ENCODE assay signal across 8 mouse cellular contexts in genomic region chr1:180568248-180568647, GRCm38 (mm10). TPM values are rescaled to one million over a fixed set of nuclear protein-coding genes. Genes with fewer than 3 reads are reported as not detected.
A peak's percentile ranks its signal among the peaks of the same experiment; 100 is the strongest.
DNase-seq lines count a peak whose midpoint lies in the region; ATAC-seq and TF ChIP-seq lines count a peak whose summit lies in the region.

No protein-coding gene starts in this region.

- H3K4me1 ChIP-seq in lung, embryonic 16.5 days (replicated peaks; ENCODE audit: control insufficient read depth, insufficient read depth, low read length): peaks cover 23% of the 10 kb centered on the region
- H3K4me1 ChIP-seq in liver, embryonic 11.5 days (replicated peaks; ENCODE audit: control insufficient read depth, insufficient read depth, low read length): peaks cover 25% of the 10 kb centered on the region
- H3K4me1 ChIP-seq in stomach, postnatal 0 days (replicated peaks; ENCODE audit: control insufficient read depth, insufficient read depth): 0 out of 2 replicates have a peak, but pooled peaks cover 3% of the 10 kb centered on the region

- peak; percentile 37 for DNase-seq in cerebellum, adult 11-12 months
- DNase-seq in cerebellum, adult 9-10 months: no peak
- DNase-seq in lung, postnatal 10 days: no peak
- DNase-seq in liver, embryonic 11.5 days (ENCODE audit: low spot score): no peak
- DNase-seq in stomach, postnatal 0 days (ENCODE audit: low spot score): no peak
- DNase-seq in T-cell, adult 2 months (ENCODE audit: low spot score): no peak
- DNase-seq in gastrocnemius, adult 8-10 months (ENCODE audit: low spot score in 2 of 2): no peak

- peak; percentile 15 for ATAC-seq in lung, embryonic 16.5 days (ENCODE audit: low read depth)
- ATAC-seq in liver, embryonic 11.5 days (replicated peaks; ENCODE audit: low FRiP score): no peak; the same call in 1 of the 2 replicates
- peak; percentile 10; the same call in 1 of the 2 replicates for ATAC-seq in stomach, postnatal 0 days (ENCODE audit: low FRiP score, low TSS enrichment)

- H3K9me3 ChIP-seq in lung, embryonic 16.5 days (ENCODE audit: control insufficient read depth, low read length): no peaks in the 10 kb centered on the region
- H3K9me3 ChIP-seq in liver, embryonic 11.5 days (ENCODE audit: control insufficient read depth, low read length): no peaks in the 10 kb centered on the region
- no peaks in the 10 kb centered on the region for H3K9me3 ChIP-seq in stomach, postnatal 0 days (ENCODE audit: control insufficient read depth, low read length)

- no peaks in the 10 kb centered on the region for H3K27me3 ChIP-seq in lung, embryonic 16.5 days (ENCODE audit: control insufficient read depth, insufficient read depth, low read depth, low read length)
- H3K27me3 ChIP-seq in liver, embryonic 11.5 days (replicated peaks; ENCODE audit: control insufficient read depth, insufficient read depth, low read length): no peaks in the 10 kb centered on the region
- no peaks in the 10 kb centered on the region for H3K27me3 ChIP-seq in stomach, postnatal 0 days (ENCODE audit: control insufficient read depth, insufficient read depth, low read length)

- no peak for TF ChIP-seq EP300 in stomach, postnatal 0 days (optimal IDR thresholded peaks at IDR 0.05)

- H3K27ac ChIP-seq in lung, embryonic 16.5 days (ENCODE audit: low read length): peak overlapping the region; percentile 92; the same call in 1 of the 2 replicates
- H3K27ac ChIP-seq in liver, embryonic 11.5 days (ENCODE audit: low read depth, low read length): 0 out of 2 replicates have a peak overlapping the region, but pooled peaks have one; percentile 36
- H3K27ac ChIP-seq in stomach, postnatal 0 days (replicated peaks): peak overlapping the region; percentile 53; the same call in 1 of the 2 replicates

- no peak for TF ChIP-seq CTCF in stomach, postnatal 0 days (IDR thresholded peaks at IDR 0.05; ENCODE audit: low read depth)

- peak overlapping the region; percentile 88 for H3K4me2 ChIP-seq in lung, embryonic 16.5 days (ENCODE audit: low read depth, low read length)
- H3K4me2 ChIP-seq in liver, embryonic 11.5 days: peak overlapping the region; percentile 92
- H3K4me2 ChIP-seq in stomach, postnatal 0 days (replicated peaks; ENCODE audit: low read depth): peak overlapping the region; percentile 78

- peak overlapping the region; percentile 16 for H3K9ac ChIP-seq in lung, embryonic 16.5 days (ENCODE audit: low read length)
- peak overlapping the region; percentile 87 for H3K9ac ChIP-seq in liver, embryonic 11.5 days (ENCODE audit: low read depth, low read length)
- no peak overlapping the region for H3K9ac ChIP-seq in stomach, postnatal 0 days (ENCODE audit: low read length)

- 32% methylated on average over 7 of the region's 7 CpGs for WGBS in lung, embryonic 16.5 days
- 40% methylated on average over 7 of the region's 7 CpGs for WGBS in liver, embryonic 11.5 days
- 26% methylated on average over 7 of the region's 7 CpGs for WGBS in stomach, postnatal 0 days

- peak overlapping the region; percentile 91 for H3K4me3 ChIP-seq in lung, embryonic 16.5 days (ENCODE audit: low read length)
- peak overlapping the region; percentile 91 for H3K4me3 ChIP-seq in liver, embryonic 11.5 days (ENCODE audit: low read depth, low read length)
- H3K4me3 ChIP-seq in stomach, postnatal 0 days (ENCODE audit: low read depth, low read length): peak overlapping the region; percentile 82

- no peaks in the 10 kb centered on the region; the same call in 1 of the 2 replicates for H3K36me3 ChIP-seq in lung, embryonic 16.5 days (ENCODE audit: control insufficient read depth, insufficient read depth, low read length)
- H3K36me3 ChIP-seq in liver, embryonic 11.5 days (ENCODE audit: control insufficient read depth, insufficient read depth, low read length): peaks cover 6% of the 10 kb centered on the region
- H3K36me3 ChIP-seq in stomach, postnatal 0 days (ENCODE audit: control insufficient read depth, insufficient read depth, low read length): no peaks in the 10 kb centered on the region

RNA-seq across cellular contexts. Expression of gene Parp1, which starts 0.5 kb away (rescaled TPM):
- polyA plus RNA-seq in lung, embryonic 16.5 days (2015; fragmentation: Nextera tagmentation; extraction: Ambion mirVana): 106 and 110 TPM in 2 replicates
- 177 and 197 TPM in 2 replicates for polyA plus RNA-seq in liver, embryonic 11.5 days (2014; fragmentation: Nextera tagmentation; extraction: Ambion mirVana)
- polyA plus RNA-seq in stomach, postnatal 0 days (2015; fragmentation: Nextera tagmentation; extraction: Ambion mirVana): 31.3 and 31.9 TPM in 2 replicates
- 10 to 100 TPM; 52.8 to 68.4 (median 58.4) TPM for total RNA-seq in gastrocnemius, adult 8-10 months (2022)

Comparison
In these comparisons a context has a peak if more than half of its experiments do, and no peak if none do; other contexts are left out.
1. H3K27ac ChIP-seq: peak in every context shown above with its lines; median percentile 92 in lung, embryonic 16.5 days; 53 in stomach, postnatal 0 days; 36 in liver, embryonic 11.5 days.